7 mouse cellular contexts compared by ENCODE assay signal in the genomic region with DNA sequence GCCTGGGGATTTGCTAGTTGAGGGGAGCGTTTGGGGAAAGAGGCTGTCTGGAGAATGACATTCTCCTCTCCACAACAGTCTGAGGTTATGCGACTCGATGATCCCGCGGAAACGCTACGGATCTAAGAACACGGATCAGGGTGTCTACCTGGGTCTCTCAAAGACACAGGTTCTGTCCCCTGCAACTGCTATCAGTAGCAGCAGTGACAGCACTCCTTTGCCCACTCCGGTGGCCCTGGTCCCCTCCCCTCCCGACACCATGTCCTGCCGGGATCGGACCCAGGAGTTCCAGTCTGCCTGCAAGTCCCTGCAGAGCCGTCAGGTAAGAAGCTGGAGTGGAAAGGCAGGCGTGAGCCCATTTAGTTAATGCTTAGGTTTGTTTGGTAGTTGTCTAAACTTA. TPM values are rescaled to one million over a fixed set of nuclear protein-coding genes. Genes with fewer than 3 reads are reported as not detected.
DNase-seq lines count a peak whose midpoint lies in the region; ATAC-seq and TF ChIP-seq lines count a peak whose summit lies in the region.

No protein-coding gene starts in this region.

- H3K4me2 ChIP-seq in lung, postnatal 0 days (replicated peaks; ENCODE audit: low read depth, low read length) = peak overlapping the region; percentile 96
- H3K4me2 ChIP-seq in intestine, embryonic 14.5 days (ENCODE audit: low read length) = peak overlapping the region; percentile 99
- peak overlapping the region; percentile 96 for H3K4me2 ChIP-seq in myocyte (ENCODE audit: low read depth)

- ATAC-seq in lung, postnatal 0 days = no peak
- ATAC-seq in erythroblast, adult 5-6 weeks (replicated peaks; ENCODE audit: low FRiP score, poor library complexity, severe bottlenecking) = peak; percentile 26
- ATAC-seq in intestine, embryonic 14.5 days (replicated peaks; ENCODE audit: low FRiP score, low TSS enrichment, low read depth) = no peak

- peak overlapping the region; percentile 72 for H3K4me3 ChIP-seq in lung, postnatal 0 days (ENCODE audit: low read depth, low read length)
- peak overlapping the region; percentile 94 for H3K4me3 ChIP-seq in intestine, embryonic 14.5 days (ENCODE audit: low read depth, low read length)
- H3K4me3 ChIP-seq in myocyte = peak overlapping the region; percentile 98

- H3K27me3 ChIP-seq in lung, postnatal 0 days (replicated peaks; ENCODE audit: insufficient read depth, low read length) = no peaks in the 10 kb centered on the region
- H3K27me3 ChIP-seq in intestine, embryonic 14.5 days (replicated peaks; ENCODE audit: control insufficient read depth, insufficient read depth, low read length) = no peaks in the 10 kb centered on the region
- H3K27me3 ChIP-seq in myocyte (ENCODE audit: control insufficient read depth, insufficient read depth, insufficient read length) = no peaks in the 10 kb centered on the region

- peak overlapping the region; percentile 98 for H3K27ac ChIP-seq in lung, postnatal 0 days (ENCODE audit: low read length)
- H3K27ac ChIP-seq in intestine, embryonic 14.5 days (ENCODE audit: low read depth) = peak overlapping the region; percentile 98

- H3K36me3 ChIP-seq in lung, postnatal 0 days (ENCODE audit: insufficient read depth, low read length) = peaks cover 13% of the 10 kb centered on the region; the same call in 1 of the 2 replicates
- H3K36me3 ChIP-seq in intestine, embryonic 14.5 days (ENCODE audit: control insufficient read depth, insufficient read depth, low read length) = peaks cover 75% of the 10 kb centered on the region
- peaks cover 64% of the 10 kb centered on the region for H3K36me3 ChIP-seq in myocyte (ENCODE audit: control insufficient read depth, insufficient read depth)

- no peaks in the 10 kb centered on the region for H3K9me3 ChIP-seq in lung, postnatal 0 days (ENCODE audit: low read length)
- no peaks in the 10 kb centered on the region for H3K9me3 ChIP-seq in intestine, embryonic 14.5 days (ENCODE audit: control insufficient read depth, low read length)

- H3K4me1 ChIP-seq in lung, postnatal 0 days (ENCODE audit: insufficient read depth, low read depth, low read length) = peaks cover 14% of the 10 kb centered on the region; the same call in 1 of the 2 replicates
- peaks cover 13% of the 10 kb centered on the region for H3K4me1 ChIP-seq in intestine, embryonic 14.5 days (replicated peaks; ENCODE audit: control insufficient read depth, insufficient read depth, low read length)

- 12% methylated on average over 14 of the region's 14 CpGs for WGBS in lung, postnatal 0 days
- 17% methylated on average over 14 of the region's 14 CpGs for WGBS in intestine, embryonic 14.5 days

- H3K79me2 ChIP-seq in myocyte (ENCODE audit: control insufficient read depth, insufficient read depth) = peaks cover 32% of the 10 kb centered on the region

- TF ChIP-seq CTCF in lung, postnatal 0 days (IDR thresholded peaks at IDR 0.05) = no peak

- H3ac ChIP-seq in myocyte (ENCODE audit: control insufficient read depth, insufficient read length) = peak overlapping the region; percentile 33

- no peak for TF ChIP-seq EP300 in lung, postnatal 0 days (IDR thresholded peaks at IDR 0.05)

- intact Hi-C loops in gastrocnemius, postnatal 36 days (cut with DNase I) = no loop called here

- peak overlapping the region; percentile 87 for H3K9ac ChIP-seq in lung, postnatal 0 days (replicated peaks; ENCODE audit: low read depth)
- peak overlapping the region; percentile 95 for H3K9ac ChIP-seq in intestine, embryonic 14.5 days (ENCODE audit: low read length)

- TF ChIP-seq POLR2A in myocyte (IDR thresholded peaks at IDR 0.05; ENCODE audit: insufficient read length, low read depth) = no peak

- DNase-seq in lung, postnatal 0 days (ENCODE audit: low spot score) = peak; percentile 25
- no peak for DNase-seq in lung, postnatal 25 days (ENCODE audit: low spot score)
- no peak for DNase-seq in intestine, embryonic 14.5 days (ENCODE audit: low spot score)
- no peak for DNase-seq in gastrocnemius, postnatal 25 days
- DNase-seq in gastrocnemius, postnatal 36 days = no peak

TF ChIP-seq in myocyte, 11 proteins besides CTCF, POLR2A, EP300 and RAD21:
- TF ChIP-seq TCF12 (IDR thresholded peaks at IDR 0.05; ENCODE audit: insufficient read depth, poor library complexity, severe bottlenecking) (no peak), MAX (IDR thresholded peaks at IDR 0.05; ENCODE audit: low read depth) (no peak)
TF ChIP-seq in myocyte: peak in this region for 0.

RNA-seq across cellular contexts. Expression of gene Stx5a, which starts 1.0 kb away (rescaled TPM):
- polyA plus RNA-seq in lung, postnatal 0 days (2015; fragmentation: Nextera tagmentation; extraction: Ambion mirVana) = 130 and 143 TPM in 2 replicates
- total RNA-seq in erythroblast, adult 5-6 weeks (2015; ENCODE audit: low replicate concordance) = 105 and 119 TPM in 2 replicates
- 161 and 226 TPM in 2 replicates for total RNA-seq in erythroblast, adult 5-6 weeks (2017; ENCODE audit: low replicate concordance)
- polyA plus RNA-seq in intestine, embryonic 14.5 days (2014; fragmentation: Nextera tagmentation; extraction: Ambion mirVana) = 114 and 132 TPM in 2 replicates
- 49.5 TPM for polyA plus RNA-seq in myocyte (2012; fragmentation: generic; extraction: Trizol)
- 10 to 100 TPM; 20.9 to 21.6 TPM for total RNA-seq in gastrocnemius, postnatal 25 days (2021)
- total RNA-seq in gastrocnemius, postnatal 36 days (2021) = 10 to 100 TPM; 19.0 to 19.9 TPM

RNA-seq across cellular contexts. Expression of gene 1700092M07Rik, which starts 1.7 kb away (rescaled TPM):
- polyA plus RNA-seq in lung, postnatal 0 days (2015; fragmentation: Nextera tagmentation; extraction: Ambion mirVana) = 0.75 and 0.82 TPM in 2 replicates
- not detected in 2 replicates for total RNA-seq in erythroblast, adult 5-6 weeks (2015; ENCODE audit: low replicate concordance)
- not detected in 2 replicates for total RNA-seq in erythroblast, adult 5-6 weeks (2017; ENCODE audit: low replicate concordance)
- polyA plus RNA-seq in intestine, embryonic 14.5 days (2014; fragmentation: Nextera tagmentation; extraction: Ambion mirVana) = 0.90 and 1.3 TPM in 2 replicates
- 0.94 TPM for polyA plus RNA-seq in myocyte (2012; fragmentation: generic; extraction: Trizol)
- not detected for total RNA-seq in gastrocnemius, postnatal 25 days (2021)
- under 1 TPM in 1 of 2 experiments, not detected in 1; 0.66 TPM for total RNA-seq in gastrocnemius, postnatal 36 days (2021)

RNA-seq across cellular contexts. Expression of gene Wdr74, which starts 6.5 kb away (rescaled TPM):
- polyA plus RNA-seq in lung, postnatal 0 days (2015; fragmentation: Nextera tagmentation; extraction: Ambion mirVana) = 45.3 and 48.7 TPM in 2 replicates
- 7.9 and 61.9 TPM in 2 replicates for total RNA-seq in erythroblast, adult 5-6 weeks (2015; ENCODE audit: low replicate concordance)
- 15.3 and 18.3 TPM in 2 replicates for total RNA-seq in erythroblast, adult 5-6 weeks (2017; ENCODE audit: low replicate concordance)
- polyA plus RNA-seq in intestine, embryonic 14.5 days (2014; fragmentation: Nextera tagmentation; extraction: Ambion mirVana) = 96.3 and 97.8 TPM in 2 replicates
- polyA plus RNA-seq in myocyte (2012; fragmentation: generic; extraction: Trizol) = 109 TPM
- total RNA-seq in gastrocnemius, postnatal 25 days (2021) = 10 to 100 TPM; 16.9 to 18.2 TPM
- total RNA-seq in gastrocnemius, postnatal 36 days (2021) = 10 to 100 TPM; 15.2 to 20.4 TPM

RNA-seq across cellular contexts. Expression of gene Nxf1, which starts 14.7 kb away (rescaled TPM):
- polyA plus RNA-seq in lung, postnatal 0 days (2015; fragmentation: Nextera tagmentation; extraction: Ambion mirVana) = 88.8 and 89.7 TPM in 2 replicates
- total RNA-seq in erythroblast, adult 5-6 weeks (2015; ENCODE audit: low replicate concordance) = 135 and 146 TPM in 2 replicates
- 35.0 and 81.7 TPM in 2 replicates for total RNA-seq in erythroblast, adult 5-6 weeks (2017; ENCODE audit: low replicate concordance)
- polyA plus RNA-seq in intestine, embryonic 14.5 days (2014; fragmentation: Nextera tagmentation; extraction: Ambion mirVana) = 168 and 172 TPM in 2 replicates
- 64.3 TPM for polyA plus RNA-seq in myocyte (2012; fragmentation: generic; extraction: Trizol)
- total RNA-seq in gastrocnemius, postnatal 25 days (2021) = 10 to 100 TPM; 32.4 to 33.8 TPM
- total RNA-seq in gastrocnemius, postnatal 36 days (2021) = 10 to 100 TPM; 24.1 to 32.9 TPM

RNA-seq across cellular contexts. Expression of gene Slc3a2, which starts 19.0 kb away (rescaled TPM):
- polyA plus RNA-seq in lung, postnatal 0 days (2015; fragmentation: Nextera tagmentation; extraction: Ambion mirVana) = 91.8 and 97.9 TPM in 2 replicates
- total RNA-seq in erythroblast, adult 5-6 weeks (2015; ENCODE audit: low replicate concordance) = 150 and 218 TPM in 2 replicates
- 337 and 409 TPM in 2 replicates for total RNA-seq in erythroblast, adult 5-6 weeks (2017; ENCODE audit: low replicate concordance)
- 121 and 126 TPM in 2 replicates for polyA plus RNA-seq in intestine, embryonic 14.5 days (2014; fragmentation: Nextera tagmentation; extraction: Ambion mirVana)
- polyA plus RNA-seq in myocyte (2012; fragmentation: generic; extraction: Trizol) = 806 TPM
- 10 to 100 TPM; 26.7 to 34.6 TPM for total RNA-seq in gastrocnemius, postnatal 25 days (2021)
- 10 to 100 TPM; 27.9 to 30.0 TPM for total RNA-seq in gastrocnemius, postnatal 36 days (2021)

Comparison
In these comparisons a context has a peak if more than half of its experiments do, and no peak if none do; other contexts are left out.
1. RNA of gene Stx5a, which starts 1.0 kb away (total RNA-seq): 105 to 226 TPM in erythroblast, adult 5-6 weeks; 20.9 to 21.6 TPM in gastrocnemius, postnatal 25 days and 19.0 to 19.9 TPM in gastrocnemius, postnatal 36 days; every median in the first group is over 4 times any median in the second.
2. Peak in every context shown above with its lines, with median percentiles within 50 percentile points of each other: H3K4me2 ChIP-seq and H3K4me3 ChIP-seq.